Mouse (Mus musculus) embryonic fibroblast, embryonic 13.5 days (primary cell): ENCODE data around the gene Rasl11a. TPM values are rescaled to one million over a fixed set of nuclear protein-coding genes. Genes with fewer than 3 reads are reported as not detected.

Source experiments
- H3K27ac ChIP-seq: 2 replicates; pipeline ENCODE4 v1.5.1; 2012; ENCODE audit warnings: low read length, control low read depth, inconsistent platforms; ENCODE audit not compliant: insufficient read depth
- H3K4me1 ChIP-seq: 2 replicates; pipeline ENCODE4 v1.6.1; 2011; ENCODE audit warnings: low read length; ENCODE audit not compliant: control insufficient read depth, insufficient read depth
- H3K4me3 ChIP-seq: 2 replicates; pipeline ENCODE4 v1.5.1; 2011; ENCODE audit warnings: mild to moderate bottlenecking, control low read depth, low read length; ENCODE audit not compliant: insufficient read depth
- CTCF ChIP-seq: IDR thresholded peaks from 2 replicates; pipeline ENCODE4 v1.5.1; 2011; ENCODE audit warnings: mild to moderate bottlenecking, control low read depth, low read length, moderate library complexity, borderline replicate concordance; ENCODE audit not compliant: insufficient read depth
- POLR2A ChIP-seq: IDR thresholded peaks from 2 replicates; pipeline ENCODE4 v1.6.1; 2011; ENCODE audit warnings: low read depth, mild to moderate bottlenecking, control low read depth, low read length, moderate library complexity
- polyA plus RNA-seq: library from polyadenylated mRNA; stranded (reverse); fragments of >200 nt; gene quantifications from 2 replicates; pipeline ENCODE4 v1.2.4, GENCODE M21; 2011; ENCODE audit warnings: low read depth; ENCODE audit not compliant: missing spikeins, insufficient read length

The Rasl11a gene
- polyA plus RNA-seq, 1 experiment = 9.6 TPM

GRCm38 (mm10) chr5:146841996-146842395, 2.9 kb upstream of the Rasl11a start:
- Histone ChIP-seq H3K4me3 (no peak overlapping the region), H3K27ac (no peak overlapping the region), H3K4me1 (peaks cover 3% of the 10 kb centered on the region; the same call in 1 of the 2 replicates)
- TF ChIP-seq CTCF (no peak), POLR2A (no peak)

- H3K4me1 ChIP-seq = peaks cover 3% of the 10 kb centered on the region; the same call in 1 of the 2 replicates
- TF ChIP-seq POLR2A = no peak
- TF ChIP-seq CTCF = no peak
- H3K27ac ChIP-seq = peak overlapping the region; percentile 50
- peak overlapping the region; percentile 25; the same call in 1 of the 2 replicates for H3K4me3 ChIP-seq
Measured at GRCm38 (mm10) chr5:146844301-146844941, 450 bp upstream of the Rasl11a start.

GRCm38 (mm10) chr5:146846489-146846888, 1.6 kb downstream of the Rasl11a start:
- 0 out of 2 replicates have a peak overlapping the region, but pooled peaks have one; percentile 15 for H3K27ac ChIP-seq
- no peak for TF ChIP-seq POLR2A
- no peak overlapping the region; the same call in 1 of the 2 replicates for H3K4me3 ChIP-seq
- H3K4me1 ChIP-seq = peaks cover 3% of the 10 kb centered on the region; the same call in 1 of the 2 replicates

GRCm38 (mm10) chr5:146848936-146849582, 4.2 kb downstream of the Rasl11a start:
- Histone ChIP-seq H3K27ac (no peak overlapping the region), H3K4me1 (peaks cover 3% of the 10 kb centered on the region; the same call in 1 of the 2 replicates), H3K4me3 (no peak overlapping the region)
- no peak for TF ChIP-seq CTCF
- no peak for TF ChIP-seq POLR2A

GRCm38 (mm10) chr5:146856106-146856505, 11.2 kb downstream of the Rasl11a start:
- Histone ChIP-seq H3K4me1 (no peaks in the 10 kb centered on the region), H3K4me3 (no peak overlapping the region), H3K27ac (no peak overlapping the region)
- TF ChIP-seq CTCF = no peak
- no peak for TF ChIP-seq POLR2A

- Histone ChIP-seq H3K4me1 (no peaks in the 10 kb centered on the region), H3K4me3 (no peak overlapping the region), H3K27ac (no peak overlapping the region)
- TF ChIP-seq POLR2A (no peak), CTCF (no peak)
Measured at GRCm38 (mm10) chr5:146857620-146858019, 12.7 kb downstream of the Rasl11a start.

- H3K4me1 ChIP-seq = no peaks in the 10 kb centered on the region
- H3K4me3 ChIP-seq = no peak overlapping the region
- TF ChIP-seq POLR2A = no peak
- no peak overlapping the region for H3K27ac ChIP-seq
Measured at GRCm38 (mm10) chr5:146858772-146859171, 13.9 kb downstream of the Rasl11a start.

GRCm38 (mm10) chr5:146859246-146859645, 14.4 kb downstream of the Rasl11a start:
- Histone ChIP-seq H3K4me3 (no peak overlapping the region), H3K4me1 (no peaks in the 10 kb centered on the region), H3K27ac (no peak overlapping the region)
- TF ChIP-seq CTCF (no peak), POLR2A (no peak)

- TF ChIP-seq CTCF (no peak), POLR2A (no peak)
- no peak overlapping the region for H3K4me3 ChIP-seq
- H3K27ac ChIP-seq = no peak overlapping the region
- H3K4me1 ChIP-seq = no peaks in the 10 kb centered on the region
Measured at GRCm38 (mm10) chr5:146860222-146860998, 15.5 kb downstream of the Rasl11a start.

- no peaks in the 10 kb centered on the region for H3K4me1 ChIP-seq
- no peak overlapping the region for H3K4me3 ChIP-seq
- TF ChIP-seq POLR2A (no peak), CTCF (no peak)
- H3K27ac ChIP-seq = no peak overlapping the region
Measured at GRCm38 (mm10) chr5:146861588-146861987, 16.7 kb downstream of the Rasl11a start.
